Mouse (Mus musculus): ENCODE results near the gene Rpl18a. TPM values are rescaled to one million over a fixed set of nuclear protein-coding genes. Genes with fewer than 3 reads are reported as not detected.
A peak's percentile ranks its signal among the peaks of the same experiment; 100 is the strongest.

Gene Rpl18a
- polyA plus RNA-seq, 1 experiment from 2014 or later: 2,704 TPM

DNA sequence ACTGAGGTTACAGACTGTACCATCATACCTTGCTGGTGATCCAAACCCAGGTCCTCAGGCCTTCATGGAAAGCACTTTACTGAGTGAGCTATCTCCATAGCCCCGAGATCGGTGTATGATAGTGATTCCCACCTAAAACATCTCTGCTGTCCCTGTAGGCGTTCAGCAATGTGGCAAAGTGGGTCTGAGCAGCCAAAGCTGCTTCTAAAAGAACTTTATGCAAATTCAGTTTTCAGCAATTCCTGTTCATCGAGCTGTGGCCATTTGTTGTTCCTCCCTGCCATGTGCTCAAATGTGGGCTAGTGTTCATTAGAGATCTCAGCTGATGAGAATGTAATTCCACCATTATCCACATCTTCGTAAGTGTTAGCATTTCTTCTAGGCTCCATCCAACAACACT is 29.2 kb upstream of the Rpl18a start:
- no peaks in the 10 kb centered on the region for H3K9me3 ChIP-seq (ENCODE audit: control insufficient read depth, low read length)
- WGBS: 89% methylated on average over 5 of the region's 5 CpGs
- H3K27me3 ChIP-seq (ENCODE audit: control insufficient read depth, insufficient read depth, low read length): no peaks in the 10 kb centered on the region
- H3K4me1 ChIP-seq (replicated peaks; ENCODE audit: control insufficient read depth, insufficient read depth, low read length): no peaks in the 10 kb centered on the region
- H3K36me3 ChIP-seq (replicated peaks; ENCODE audit: control insufficient read depth, insufficient read depth): peaks cover 3% of the 10 kb centered on the region; the same call in 1 of the 2 replicates
- ATAC-seq (ENCODE audit: low FRiP score): no peak
- no peak overlapping the region for H3K27ac ChIP-seq
- no peak for DNase-seq (ENCODE audit: low spot score)
- H3K4me2 ChIP-seq (replicated peaks): no peak overlapping the region
- H3K9ac ChIP-seq: no peak overlapping the region
- H3K4me3 ChIP-seq (replicated peaks; ENCODE audit: low read length): no peak overlapping the region

- no peak for ATAC-seq (ENCODE audit: low FRiP score)
- no peak overlapping the region for H3K4me3 ChIP-seq (replicated peaks; ENCODE audit: low read length)
- H3K9me3 ChIP-seq (ENCODE audit: control insufficient read depth, low read length): no peaks in the 10 kb centered on the region
- H3K9ac ChIP-seq: no peak overlapping the region
- peaks cover 7% of the 10 kb centered on the region; the same call in 1 of the 2 replicates for H3K36me3 ChIP-seq (replicated peaks; ENCODE audit: control insufficient read depth, insufficient read depth)
- no peak overlapping the region for H3K4me2 ChIP-seq (replicated peaks)
- WGBS: 95% methylated on average over 4 of the region's 4 CpGs
- H3K27ac ChIP-seq: no peak overlapping the region
- no peaks in the 10 kb centered on the region for H3K4me1 ChIP-seq (replicated peaks; ENCODE audit: control insufficient read depth, insufficient read depth, low read length)
- no peaks in the 10 kb centered on the region for H3K27me3 ChIP-seq (ENCODE audit: control insufficient read depth, insufficient read depth, low read length)
- no peak for DNase-seq (ENCODE audit: low spot score)
Measured at GRCm38 (mm10) chr8:70925754-70926153, 28.5 kb upstream of the Rpl18a start.

- DNase-seq (ENCODE audit: low spot score) (no peak), ATAC-seq (ENCODE audit: low FRiP score) (no peak)
- Histone ChIP-seq H3K27me3 (ENCODE audit: control insufficient read depth, insufficient read depth, low read length) (no peaks in the 10 kb centered on the region), H3K9me3 (ENCODE audit: control insufficient read depth, low read length) (no peaks in the 10 kb centered on the region), H3K36me3 (replicated peaks; ENCODE audit: control insufficient read depth, insufficient read depth) (peaks cover 16% of the 10 kb centered on the region; the same call in 1 of the 2 replicates), H3K4me1 (replicated peaks; ENCODE audit: control insufficient read depth, insufficient read depth, low read length) (no peaks in the 10 kb centered on the region), H3K9ac (no peak overlapping the region), H3K27ac (no peak overlapping the region), H3K4me3 (replicated peaks; ENCODE audit: low read length) (no peak overlapping the region), H3K4me2 (replicated peaks) (no peak overlapping the region)
- 85% methylated on average over 4 of the region's 4 CpGs for WGBS
Measured at GRCm38 (mm10) chr8:70924151-70924550, 26.9 kb upstream of the Rpl18a start.

- WGBS: 93% methylated on average over 9 of the region's 9 CpGs
- H3K27me3 ChIP-seq (ENCODE audit: control insufficient read depth, insufficient read depth, low read length): no peaks in the 10 kb centered on the region
- H3K4me3 ChIP-seq (replicated peaks; ENCODE audit: low read length): no peak overlapping the region
- H3K9ac ChIP-seq: no peak overlapping the region
- no peaks in the 10 kb centered on the region for H3K9me3 ChIP-seq (ENCODE audit: control insufficient read depth, low read length)
- DNase-seq (ENCODE audit: low spot score): no peak
- no peak for ATAC-seq (ENCODE audit: low FRiP score)
- H3K36me3 ChIP-seq (replicated peaks; ENCODE audit: control insufficient read depth, insufficient read depth): peaks cover 54% of the 10 kb centered on the region
- no peaks in the 10 kb centered on the region for H3K4me1 ChIP-seq (replicated peaks; ENCODE audit: control insufficient read depth, insufficient read depth, low read length)
- no peak overlapping the region for H3K4me2 ChIP-seq (replicated peaks)
- no peak overlapping the region for H3K27ac ChIP-seq
Measured at GRCm38 (mm10) chr8:70920049-70920922, 23.1 kb upstream of the Rpl18a start.

DNA sequence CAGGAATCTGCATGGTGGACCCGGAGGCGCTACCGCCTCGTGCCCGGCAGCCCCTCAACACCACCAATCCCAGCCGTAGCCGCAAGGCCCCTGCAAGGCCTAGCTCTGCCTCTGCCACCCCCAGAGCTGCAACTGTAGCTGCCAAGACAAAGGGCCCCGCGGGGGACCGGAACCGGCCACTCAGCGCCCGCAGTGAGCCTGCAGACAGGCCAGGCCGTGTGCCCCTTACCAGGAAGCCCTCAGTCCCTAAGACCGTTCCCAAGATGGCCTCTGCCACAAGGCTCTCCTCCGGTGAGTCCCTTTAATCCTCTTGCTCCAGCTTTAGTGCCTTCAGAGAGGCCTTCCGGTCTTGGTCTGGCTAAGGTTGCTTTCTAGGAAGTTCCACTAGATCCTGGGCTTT is 17.5 kb upstream of the Rpl18a start:
- Histone ChIP-seq H3K9ac (no peak overlapping the region), H3K4me1 (replicated peaks; ENCODE audit: control insufficient read depth, insufficient read depth, low read length) (no peaks in the 10 kb centered on the region), H3K27me3 (ENCODE audit: control insufficient read depth, insufficient read depth, low read length) (no peaks in the 10 kb centered on the region), H3K4me3 (replicated peaks; ENCODE audit: low read length) (no peak overlapping the region), H3K9me3 (ENCODE audit: control insufficient read depth, low read length) (no peaks in the 10 kb centered on the region), H3K27ac (no peak overlapping the region), H3K4me2 (replicated peaks) (no peak overlapping the region), H3K36me3 (replicated peaks; ENCODE audit: control insufficient read depth, insufficient read depth) (peaks cover 81% of the 10 kb centered on the region)
- DNase-seq (ENCODE audit: low spot score): no peak
- no peak for ATAC-seq (ENCODE audit: low FRiP score)
- 97% methylated on average over 17 of the region's 17 CpGs for WGBS

DNA sequence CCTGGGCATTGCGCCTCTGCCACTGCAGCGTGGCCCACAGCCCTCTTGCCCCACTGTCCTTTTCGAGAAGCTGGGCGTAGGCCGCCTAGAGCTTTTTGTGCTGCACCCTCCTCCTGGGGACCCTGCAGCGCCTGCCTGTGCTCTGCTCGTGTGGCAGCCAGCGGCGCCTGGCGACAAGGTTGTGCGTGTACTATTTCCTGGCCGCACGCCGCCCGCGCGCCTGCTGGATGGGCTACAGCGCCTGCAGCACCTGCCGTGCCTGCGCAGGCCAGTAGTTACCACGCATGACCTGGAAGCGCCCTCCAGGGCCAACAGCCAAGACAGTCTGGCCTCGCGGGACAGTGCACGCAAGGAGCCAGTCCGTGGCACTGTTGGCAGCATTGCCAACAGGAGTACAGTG is 16.3 kb upstream of the Rpl18a start:
- no peak overlapping the region for H3K4me2 ChIP-seq (replicated peaks)
- H3K27ac ChIP-seq: no peak overlapping the region
- no peak overlapping the region for H3K4me3 ChIP-seq (replicated peaks; ENCODE audit: low read length)
- H3K9me3 ChIP-seq (ENCODE audit: control insufficient read depth, low read length): no peaks in the 10 kb centered on the region
- WGBS: 95% methylated on average over 26 of the region's 26 CpGs
- ATAC-seq (ENCODE audit: low FRiP score) (no peak; the same call in 1 of the 2 replicates), DNase-seq (ENCODE audit: low spot score) (no peak)
- H3K27me3 ChIP-seq (ENCODE audit: control insufficient read depth, insufficient read depth, low read length): no peaks in the 10 kb centered on the region
- peaks cover 70% of the 10 kb centered on the region for H3K36me3 ChIP-seq (replicated peaks; ENCODE audit: control insufficient read depth, insufficient read depth)
- H3K9ac ChIP-seq: no peak overlapping the region
- H3K4me1 ChIP-seq (replicated peaks; ENCODE audit: control insufficient read depth, insufficient read depth, low read length): no peaks in the 10 kb centered on the region

DNA sequence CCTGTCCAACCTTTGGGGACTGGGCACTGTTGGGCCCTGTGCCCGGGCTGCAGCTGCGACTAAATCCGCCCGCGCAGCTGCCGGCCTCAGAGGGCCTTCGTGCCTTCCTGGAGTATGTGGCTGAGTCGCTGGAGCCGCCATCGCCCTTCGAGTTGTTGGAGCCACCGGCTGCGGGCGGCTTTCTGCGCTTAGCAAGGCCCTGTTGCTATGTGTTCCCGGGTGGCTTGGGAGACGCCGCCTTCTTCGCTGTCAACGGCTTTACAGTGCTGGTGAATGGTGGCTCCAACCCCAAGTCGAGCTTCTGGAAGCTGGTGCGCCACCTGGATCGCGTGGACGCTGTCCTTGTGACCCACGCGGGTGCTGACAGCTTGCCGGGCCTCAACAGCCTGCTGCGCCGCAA is 15.7 kb upstream of the Rpl18a start:
- H3K9ac ChIP-seq: no peak overlapping the region
- H3K9me3 ChIP-seq (ENCODE audit: control insufficient read depth, low read length): no peaks in the 10 kb centered on the region
- ATAC-seq (ENCODE audit: low FRiP score) (no peak), DNase-seq (ENCODE audit: low spot score) (no peak)
- H3K4me3 ChIP-seq (replicated peaks; ENCODE audit: low read length): no peak overlapping the region
- H3K36me3 ChIP-seq (replicated peaks; ENCODE audit: control insufficient read depth, insufficient read depth): peaks cover 64% of the 10 kb centered on the region
- H3K27ac ChIP-seq: no peak overlapping the region
- H3K4me1 ChIP-seq (replicated peaks; ENCODE audit: control insufficient read depth, insufficient read depth, low read length): no peaks in the 10 kb centered on the region
- 93% methylated on average over 30 of the region's 30 CpGs for WGBS
- no peak overlapping the region for H3K4me2 ChIP-seq (replicated peaks)
- no peaks in the 10 kb centered on the region for H3K27me3 ChIP-seq (ENCODE audit: control insufficient read depth, insufficient read depth, low read length)

- no peak for ATAC-seq (ENCODE audit: low FRiP score)
- Histone ChIP-seq H3K27ac (no peak overlapping the region), H3K9ac (no peak overlapping the region), H3K4me1 (replicated peaks; ENCODE audit: control insufficient read depth, insufficient read depth, low read length) (peaks cover 7% of the 10 kb centered on the region), H3K9me3 (ENCODE audit: control insufficient read depth, low read length) (no peaks in the 10 kb centered on the region), H3K27me3 (ENCODE audit: control insufficient read depth, insufficient read depth, low read length) (no peaks in the 10 kb centered on the region), H3K4me3 (replicated peaks; ENCODE audit: low read length) (no peak overlapping the region), H3K4me2 (replicated peaks) (no peak overlapping the region), H3K36me3 (replicated peaks; ENCODE audit: control insufficient read depth, insufficient read depth) (peaks cover 51% of the 10 kb centered on the region)
- no peak for DNase-seq (ENCODE audit: low spot score)
- WGBS: 90% methylated on average over 5 of the region's 5 CpGs
Measured at GRCm38 (mm10) chr8:70911596-70911995, 14.4 kb upstream of the Rpl18a start.

DNA sequence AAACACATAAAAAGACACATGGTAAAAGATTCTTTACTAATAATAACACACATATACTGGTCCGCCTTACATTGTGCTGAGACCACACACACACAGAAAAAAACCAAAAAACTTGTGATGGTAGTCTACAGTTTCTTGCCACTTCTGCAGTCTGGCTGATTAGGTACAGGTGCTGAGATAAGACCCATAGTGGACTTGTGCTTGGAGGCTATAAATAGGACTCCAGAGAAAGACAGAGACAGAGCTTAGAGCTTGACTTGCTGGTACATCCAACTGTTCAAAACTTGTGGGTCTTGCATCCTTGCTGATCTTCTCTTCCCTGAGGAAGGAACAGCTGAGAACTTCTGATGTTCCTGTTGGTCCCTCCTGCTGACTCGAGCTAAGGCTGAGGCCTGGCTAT is 10.3 kb upstream of the Rpl18a start:
- Histone ChIP-seq H3K27me3 (ENCODE audit: control insufficient read depth, insufficient read depth, low read length) (peaks cover 3% of the 10 kb centered on the region; the same call in 1 of the 2 replicates), H3K4me3 (replicated peaks; ENCODE audit: low read length) (no peak overlapping the region), H3K36me3 (replicated peaks; ENCODE audit: control insufficient read depth, insufficient read depth) (peaks cover 10% of the 10 kb centered on the region), H3K27ac (no peak overlapping the region), H3K9ac (no peak overlapping the region), H3K4me2 (replicated peaks) (peak overlapping the region; percentile 74; the same call in 1 of the 2 replicates), H3K4me1 (replicated peaks; ENCODE audit: control insufficient read depth, insufficient read depth, low read length) (peaks cover 9% of the 10 kb centered on the region), H3K9me3 (ENCODE audit: control insufficient read depth, low read length) (no peaks in the 10 kb centered on the region)
- ATAC-seq (ENCODE audit: low FRiP score): no peak
- 97% methylated on average over 2 of the region's 2 CpGs for WGBS
- no peak for DNase-seq (ENCODE audit: low spot score)
